Mouse (Mus musculus) kidney, adult 8-10 months (tissue): Measurements from ENCODE around the gene Prrc2c.
A peak's percentile ranks its signal among the peaks of the same experiment; 100 is the strongest.

Source experiments
- DNase-seq, 2 experiments: peaks; one replicate each; pipeline ENCODE4 v3.0.0; 2022

The Prrc2c gene

GRCm38 (mm10) chr1:162740401-162740835 lies at the start of gene Prrc2c:
Gene Prrc2c, minus strand, starts transcription at chr1:162740556.
- peak; percentile 98 to 99 for DNase-seq

DNA sequence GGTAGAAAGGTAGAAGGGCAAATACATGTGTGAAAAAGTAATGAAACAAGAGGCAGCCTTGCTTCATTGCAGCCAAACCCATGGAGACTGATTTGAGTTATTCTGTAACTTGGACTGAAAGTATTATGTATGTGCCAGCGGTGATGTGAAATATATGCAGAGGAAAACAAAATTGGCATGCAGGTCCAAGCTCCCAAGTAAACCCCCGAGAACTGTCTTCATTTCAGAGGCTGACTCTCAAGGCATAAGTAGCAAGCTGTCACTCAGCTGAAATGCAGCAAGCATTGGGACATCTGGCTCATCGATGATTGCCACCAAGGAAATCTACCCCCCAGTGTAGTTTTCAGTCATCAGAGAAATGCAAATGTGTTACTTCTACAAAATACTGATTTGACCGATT lies 44.9 kb upstream of the Prrc2c start:
- DNase-seq, result no peak

- DNase-seq, result no peak
Measured at GRCm38 (mm10) chr1:162783669-162784248, 43.4 kb upstream of the Prrc2c start.

DNA sequence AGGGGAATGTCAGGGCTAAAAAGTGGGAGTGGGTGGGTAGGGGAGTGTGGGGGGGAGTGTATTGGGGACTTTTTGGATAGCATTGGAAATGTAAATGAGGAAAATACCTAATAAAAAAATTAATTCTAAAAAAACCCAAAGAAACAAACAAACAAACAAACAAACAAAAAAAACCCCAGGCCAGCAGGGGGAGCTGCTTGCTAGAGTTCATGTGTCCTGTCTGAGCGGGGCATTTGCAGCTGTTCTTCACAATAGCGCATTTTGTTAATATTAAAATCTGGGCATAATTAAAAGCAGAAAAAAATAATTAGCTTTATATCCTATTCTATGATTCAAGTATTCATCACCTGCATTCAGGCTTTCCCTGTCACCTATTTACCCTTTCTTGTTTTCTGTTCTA lies 40.7 kb upstream of the Prrc2c start:
- DNase-seq, result peak in 1 of 2 experiments; percentile 41

DNA sequence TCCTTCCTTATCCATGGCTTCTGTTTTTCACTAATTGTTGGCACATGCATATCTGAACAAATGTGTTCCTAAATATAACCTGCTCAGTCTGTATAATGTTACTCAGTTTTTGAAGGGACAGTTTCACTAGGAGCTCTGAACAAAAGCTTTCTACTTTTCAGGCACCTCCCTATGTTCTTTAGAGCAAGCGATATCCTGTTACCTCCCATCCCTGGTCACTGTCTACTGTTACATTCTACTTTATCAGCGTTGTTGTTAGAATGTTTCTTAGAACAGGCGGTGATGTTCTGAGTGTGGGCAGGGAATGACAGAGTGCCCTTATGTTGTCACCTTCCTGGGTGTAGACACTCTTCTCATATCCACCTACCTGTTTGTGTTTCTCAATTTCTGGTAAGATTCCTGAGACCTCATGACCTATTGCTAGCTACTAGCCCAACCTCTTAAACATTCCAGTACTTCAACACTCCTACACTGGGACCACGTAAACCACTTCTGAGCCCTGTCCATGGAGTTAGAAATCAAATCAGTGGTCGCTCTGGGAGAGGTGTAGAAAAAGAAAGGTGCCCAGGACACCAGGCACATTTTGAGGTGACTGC lies 37.7 kb upstream of the Prrc2c start:
- DNase-seq, result no peak

GRCm38 (mm10) chr1:162773661-162774060 lies 33.3 kb upstream of the Prrc2c start:
- no peak for DNase-seq

DNA sequence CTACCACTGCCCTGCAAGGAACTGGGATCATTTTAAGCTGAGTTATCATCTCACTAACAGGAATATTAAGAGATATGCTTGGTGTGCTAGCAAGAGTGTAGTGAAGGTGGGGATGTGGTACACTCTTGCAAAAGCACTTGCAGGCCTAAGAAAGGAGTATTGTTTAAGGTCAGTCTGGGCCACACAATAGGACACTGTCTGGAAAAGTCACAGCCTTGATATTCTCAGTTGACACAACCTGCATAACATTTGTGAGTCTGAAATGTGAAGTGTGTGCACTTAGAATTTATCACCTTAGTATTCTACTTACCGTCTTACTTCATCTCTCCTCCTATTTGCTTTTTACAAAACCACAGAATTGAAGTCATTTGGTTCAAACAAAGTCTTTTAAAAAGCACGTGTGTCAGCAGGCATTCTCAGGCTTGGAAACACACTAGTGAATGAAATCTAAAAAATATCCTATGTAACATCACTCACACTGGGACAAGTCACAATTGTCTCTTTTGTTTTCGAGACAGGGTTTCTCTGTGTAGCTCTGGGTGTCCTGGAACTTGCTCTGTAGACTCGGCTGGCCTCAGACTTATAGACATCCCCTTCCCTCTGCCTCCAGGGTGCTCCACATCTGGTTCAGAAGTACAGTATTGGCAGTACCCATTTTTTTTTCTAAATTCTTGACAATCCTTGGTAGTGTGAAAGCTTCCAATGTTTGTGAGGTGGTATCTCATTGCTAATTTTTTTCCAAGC lies 31.4 kb upstream of the Prrc2c start:
- DNase-seq, result no peak

GRCm38 (mm10) chr1:162752009-162752408 lies 11.7 kb upstream of the Prrc2c start:
- DNase-seq, result no peak

GRCm38 (mm10) chr1:162749607-162750006 lies 9.3 kb upstream of the Prrc2c start:
- DNase-seq, result no peak

DNA sequence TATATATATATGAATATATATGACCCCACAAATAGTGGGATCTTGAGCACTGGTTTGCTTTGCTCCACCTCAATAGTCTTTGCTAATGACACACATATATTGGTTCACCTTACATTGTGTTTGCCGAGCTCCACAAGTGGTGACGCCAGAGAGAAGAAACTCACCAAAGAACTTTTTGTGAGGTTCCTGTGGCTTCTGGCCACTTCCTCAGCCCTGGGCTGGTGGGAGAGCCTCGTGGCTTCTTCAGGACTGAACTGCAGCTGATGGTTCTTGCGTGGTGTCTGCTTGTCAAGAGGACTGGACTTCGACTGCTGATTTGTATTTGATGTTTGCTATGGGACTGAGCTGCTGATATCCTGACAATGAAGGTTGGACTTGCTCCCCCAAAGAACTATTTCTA lies 8.4 kb upstream of the Prrc2c start:
- no peak for DNase-seq

GRCm38 (mm10) chr1:162739831-162740394 lies 443 bp downstream of the Prrc2c start:
- DNase-seq, result peak in 1 of 2 experiments; percentile 30

DNA sequence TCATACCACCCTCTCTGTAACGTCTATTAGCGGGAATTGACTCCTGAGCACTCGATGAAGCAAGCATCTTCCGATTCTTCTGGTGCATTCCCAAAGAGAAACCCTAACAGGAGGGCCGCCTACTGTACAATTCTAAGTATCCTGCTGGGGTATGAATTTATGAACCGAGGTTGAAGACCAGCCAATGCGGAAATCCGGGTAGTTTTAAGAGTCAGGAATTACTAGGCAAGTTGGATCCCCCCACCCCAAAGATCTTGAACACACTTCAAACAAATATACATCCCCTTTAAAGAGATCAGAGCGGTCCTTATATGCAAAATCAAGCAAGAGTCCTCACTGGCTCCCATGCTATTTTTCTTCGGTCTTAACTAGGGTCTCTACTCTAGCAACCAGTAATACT lies 950 bp downstream of the Prrc2c start:
- DNase-seq, result peak; percentile 26 to 41

DNA sequence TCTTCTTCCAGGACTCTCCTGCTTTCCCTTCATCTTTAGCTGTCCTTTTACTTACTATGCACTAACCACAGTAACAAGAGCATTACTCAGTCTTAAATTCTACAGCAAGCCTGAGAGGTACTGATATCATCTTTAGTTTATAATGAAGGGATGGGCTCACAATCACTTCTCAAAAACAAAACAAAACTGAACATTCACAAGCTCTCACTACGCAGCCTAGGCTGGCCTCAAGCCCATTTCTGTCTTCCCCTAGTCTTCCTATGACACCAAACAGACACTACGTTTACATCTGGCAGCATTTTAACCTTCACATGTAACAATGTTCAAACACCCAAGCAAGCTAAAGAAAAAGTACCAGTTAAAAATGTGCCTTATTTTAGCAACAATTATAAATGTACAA lies 1.9 kb downstream of the Prrc2c start:
- DNase-seq, result no peak

- no peak for DNase-seq
Measured at GRCm38 (mm10) chr1:162735084-162735483, 5.3 kb downstream of the Prrc2c start.

- DNase-seq, result no peak
Measured at GRCm38 (mm10) chr1:162734283-162734682, 6.1 kb downstream of the Prrc2c start.

DNA sequence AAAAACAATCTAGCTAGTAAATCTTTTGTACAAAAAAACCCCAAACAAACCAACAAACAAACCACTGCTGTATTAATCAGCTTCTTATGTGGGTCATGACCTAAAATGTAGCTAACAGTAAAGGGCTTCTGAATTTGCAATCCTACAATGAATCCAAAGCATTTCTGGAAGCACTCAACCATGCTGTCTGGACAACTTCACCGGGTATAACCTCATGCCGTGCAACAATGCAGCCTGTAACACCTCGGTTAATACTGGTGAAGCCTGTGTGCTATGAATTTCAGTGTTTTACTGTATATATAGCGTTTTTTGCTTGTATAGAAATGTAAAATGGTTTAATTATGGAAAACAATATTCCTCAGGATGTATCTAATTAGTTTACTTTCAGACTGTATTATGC lies 8.3 kb downstream of the Prrc2c start:
- no peak for DNase-seq

GRCm38 (mm10) chr1:162729436-162729835 lies 10.9 kb downstream of the Prrc2c start:
- no peak for DNase-seq

GRCm38 (mm10) chr1:162727981-162728380 lies 12.4 kb downstream of the Prrc2c start:
- DNase-seq, result no peak

DNA sequence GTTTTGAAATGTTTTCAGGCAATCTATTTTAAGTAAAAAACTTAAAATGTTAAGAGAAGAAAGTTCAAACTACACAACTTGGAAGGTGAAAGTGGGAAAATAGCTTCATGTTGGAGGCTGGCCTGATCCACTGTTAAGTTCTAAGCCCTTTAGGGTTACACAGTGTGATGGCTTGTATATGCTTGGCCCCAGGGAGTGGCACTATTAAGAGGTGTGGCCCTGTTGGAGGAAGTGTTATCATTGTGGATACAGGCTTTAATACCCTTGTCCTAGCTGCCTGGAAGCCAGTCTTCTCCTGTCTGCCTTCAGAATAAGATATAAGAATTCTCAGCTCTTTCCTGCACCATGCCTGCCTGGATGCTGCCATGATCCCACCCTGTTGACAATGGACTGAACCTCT lies 16.7 kb downstream of the Prrc2c start:
- DNase-seq, result no peak

GRCm38 (mm10) chr1:162720645-162721044 lies 19.7 kb downstream of the Prrc2c start:
- DNase-seq, result no peak

DNA sequence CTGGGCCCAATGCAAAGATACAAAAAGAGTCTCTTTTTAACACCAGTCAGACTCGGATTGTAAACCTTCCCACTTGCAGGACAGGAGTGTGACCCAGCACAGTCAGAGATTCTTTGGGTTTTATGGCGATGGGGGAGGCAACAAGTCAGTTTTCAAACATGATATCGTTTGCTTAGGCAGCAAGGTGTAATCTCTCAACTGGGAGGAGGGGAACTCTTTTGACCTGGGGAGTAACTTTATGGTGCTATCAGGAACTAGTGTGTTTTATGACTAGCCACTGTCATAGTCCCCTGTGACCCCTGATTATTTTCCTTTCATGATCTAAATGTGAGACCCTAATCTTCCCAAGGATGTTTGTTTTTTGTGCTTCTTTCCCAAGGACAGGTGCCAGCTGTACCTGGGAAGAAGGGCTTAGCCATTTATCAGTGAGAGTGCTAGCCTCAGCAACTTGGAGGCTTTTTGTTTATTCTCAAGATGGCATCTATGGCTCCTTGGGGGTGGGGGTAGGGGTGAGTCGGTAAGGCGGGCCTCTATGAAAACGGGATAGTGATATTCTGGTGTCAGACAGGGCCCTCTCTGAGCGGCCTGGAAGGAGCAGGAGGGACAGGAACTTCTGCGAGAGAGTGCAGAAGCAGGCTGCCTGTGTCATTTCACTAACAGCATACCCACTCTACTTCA lies 39.8 kb downstream of the Prrc2c start:
- no peak for DNase-seq

DNA sequence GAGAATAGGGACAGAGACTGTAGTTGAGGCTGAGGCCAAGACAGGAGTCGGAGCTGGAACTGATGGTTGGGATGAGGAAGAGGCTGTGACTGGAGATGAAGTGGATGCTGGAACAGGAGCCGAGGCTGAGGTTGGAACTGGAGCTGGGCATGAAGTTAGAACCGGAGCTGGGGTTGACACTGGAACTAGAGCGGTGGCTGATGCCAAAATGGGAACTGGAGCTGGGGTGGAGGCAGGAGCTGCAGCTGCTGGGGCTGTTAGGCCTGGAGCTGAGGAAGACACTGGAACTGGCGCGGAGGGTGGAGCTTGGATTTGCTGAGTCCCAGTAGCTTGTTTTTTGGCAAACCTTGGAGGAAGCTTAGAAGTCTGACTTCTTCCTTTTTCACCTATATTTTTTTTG lies 42.5 kb downstream of the Prrc2c start:
- DNase-seq, result no peak

DNA sequence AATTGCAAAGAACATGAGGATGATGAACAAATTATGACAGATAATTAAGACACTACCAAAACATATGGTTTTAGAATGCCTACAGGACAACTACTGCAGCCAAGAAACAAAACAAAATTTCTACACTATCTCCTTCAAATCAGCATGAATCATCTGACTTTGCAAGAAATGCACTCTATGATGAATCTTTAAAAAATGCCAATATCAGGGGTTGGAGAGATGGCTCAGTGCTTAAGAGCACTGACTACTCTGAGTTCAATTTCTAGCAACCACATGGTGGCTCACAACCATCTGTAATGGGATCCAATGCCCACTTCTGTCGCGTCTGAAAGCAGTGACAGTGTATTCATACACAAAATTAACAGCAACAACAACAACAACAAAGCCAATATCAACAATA lies 46.6 kb downstream of the Prrc2c start:
- DNase-seq, result no peak
